Mouse (Mus musculus) brown adipose tissue, adult 24 weeks (tissue): ENCODE data around the gene Nlgn2. TPM values are rescaled to one million over a fixed set of nuclear protein-coding genes. Genes with fewer than 3 reads are reported as not detected.

ENCODE experiments used
- H3K27ac ChIP-seq: fragments of 200-500 bp; replicated peaks from 2 replicates; pipeline ENCODE4 v1.5.1; 2012; ENCODE audit warnings: low read depth, mild to moderate bottlenecking, low read length
- H3K4me1 ChIP-seq: fragments of 200-500 bp; 2 replicates; pipeline ENCODE4 v1.6.1; 2012; ENCODE audit warnings: low read length, mixed read lengths; ENCODE audit not compliant: control insufficient read depth, insufficient read depth, insufficient read length
- H3K4me3 ChIP-seq: fragments of 200-500 bp; 2 replicates; pipeline ENCODE4 v1.5.1; 2012; ENCODE audit warnings: low read depth, mild to moderate bottlenecking, low read length, moderate library complexity; ENCODE audit not compliant: insufficient read depth
- polyA plus RNA-seq: library from polyadenylated mRNA; stranded (reverse); fragments of >200 nt; gene quantifications from 2 replicates; pipeline ENCODE4 v1.2.4, GENCODE M21; 2012; ENCODE audit not compliant: missing spikeins, insufficient read depth, insufficient read length

The Nlgn2 gene
- polyA plus RNA-seq, 1 experiment, result 1.8 TPM

DNA sequence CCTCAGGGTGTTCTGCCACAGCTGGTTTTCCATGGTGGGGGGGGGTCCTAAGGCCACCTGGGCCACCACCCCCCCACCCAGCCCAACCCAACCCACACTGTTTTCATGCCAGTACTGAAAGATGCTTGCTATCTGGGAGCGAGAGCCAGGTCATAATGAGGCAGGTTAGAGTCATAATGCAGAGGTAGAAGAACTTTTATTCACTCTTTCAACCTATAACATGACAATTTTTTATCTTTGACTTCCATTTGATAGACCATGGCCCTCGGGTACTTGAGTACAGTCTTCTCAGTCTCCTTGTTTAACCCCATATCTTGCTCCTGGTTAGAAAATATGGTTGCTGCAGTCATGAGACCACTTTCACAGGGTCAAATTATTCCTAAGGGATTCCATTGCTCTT, 19.2 kb downstream of the Nlgn2 start, which contains the start of gene Spem2:
TSS of gene Spem2 (minus strand) at position 101 of the 400 bp plus-strand sequence.
- no peaks in the 10 kb centered on the region for H3K4me1 ChIP-seq
- no peak within 1 kb of the TSS for H3K4me3 ChIP-seq
- H3K27ac ChIP-seq, result no peak within 1 kb of the TSS

DNA sequence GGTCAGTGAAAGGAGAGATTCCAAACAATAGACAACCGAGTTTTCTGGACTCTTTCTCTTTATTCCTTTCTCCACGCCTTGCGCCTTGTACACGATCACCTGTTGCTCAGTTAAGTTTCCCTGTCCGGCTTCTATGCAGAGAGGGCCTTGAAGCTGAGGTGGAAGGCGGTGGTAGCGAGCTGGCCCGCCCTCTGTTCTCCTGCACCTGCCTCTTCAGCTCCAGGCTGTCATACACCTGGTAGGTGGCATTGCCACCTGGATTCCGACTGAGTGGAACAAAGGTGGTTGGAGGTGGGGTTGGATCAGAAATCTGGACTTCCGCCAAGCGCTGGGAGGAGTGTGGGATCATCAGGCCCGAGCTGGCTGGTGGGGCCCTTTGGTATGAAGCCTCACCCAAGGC, 21.1 kb downstream of the Nlgn2 start:
- Histone ChIP-seq H3K4me1 (no peaks in the 10 kb centered on the region), H3K27ac (no peak overlapping the region), H3K4me3 (no peak overlapping the region)

DNA sequence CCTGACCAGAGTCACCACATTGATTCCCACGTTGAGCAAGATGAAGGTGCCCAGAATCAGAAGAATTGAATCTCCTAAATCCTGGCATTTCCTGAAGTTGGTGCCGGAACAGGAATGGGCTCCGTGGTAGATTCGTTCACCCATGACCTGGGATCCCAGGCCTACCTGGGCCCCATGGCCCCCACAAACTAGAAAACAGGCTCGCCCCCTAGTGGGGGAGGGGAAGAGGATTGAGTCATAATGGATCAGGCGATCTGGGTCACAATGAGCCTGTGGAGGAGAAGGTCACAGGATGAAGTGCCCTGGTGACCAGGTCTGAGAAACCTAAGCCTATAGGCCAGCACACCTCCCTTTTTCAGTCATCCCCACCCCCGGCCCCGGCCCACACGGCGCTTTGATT, 22.4 kb downstream of the Nlgn2 start, which contains the start of gene Gm39566:
TSS of gene Gm39566 (minus strand) at position 144 of the 400 bp plus-strand sequence.
- no peak within 1 kb of the TSS for H3K4me3 ChIP-seq
- H3K27ac ChIP-seq, result no peak within 1 kb of the TSS
- no peaks in the 10 kb centered on the region for H3K4me1 ChIP-seq

DNA sequence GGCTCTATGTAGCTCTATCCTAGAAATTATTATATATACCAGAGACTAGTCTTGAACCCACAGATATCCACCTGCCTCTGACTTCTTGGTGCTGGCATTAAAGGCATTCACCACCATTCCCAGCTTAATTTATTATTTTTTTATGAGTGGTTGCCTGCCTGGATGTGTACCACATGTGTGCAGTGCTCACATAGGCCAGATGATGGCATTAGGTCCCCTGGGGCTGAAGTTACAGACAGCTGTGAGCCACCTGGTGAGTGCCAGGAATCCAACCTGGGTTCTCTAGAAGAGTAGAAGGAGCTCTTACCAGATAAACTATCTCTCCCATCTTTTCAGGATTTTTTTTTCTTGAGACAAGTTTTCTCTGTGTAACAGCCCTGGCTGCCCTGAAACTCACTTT, 27.3 kb downstream of the Nlgn2 start:
- no peak overlapping the region for H3K27ac ChIP-seq
- no peak overlapping the region for H3K4me3 ChIP-seq
- no peaks in the 10 kb centered on the region for H3K4me1 ChIP-seq

DNA sequence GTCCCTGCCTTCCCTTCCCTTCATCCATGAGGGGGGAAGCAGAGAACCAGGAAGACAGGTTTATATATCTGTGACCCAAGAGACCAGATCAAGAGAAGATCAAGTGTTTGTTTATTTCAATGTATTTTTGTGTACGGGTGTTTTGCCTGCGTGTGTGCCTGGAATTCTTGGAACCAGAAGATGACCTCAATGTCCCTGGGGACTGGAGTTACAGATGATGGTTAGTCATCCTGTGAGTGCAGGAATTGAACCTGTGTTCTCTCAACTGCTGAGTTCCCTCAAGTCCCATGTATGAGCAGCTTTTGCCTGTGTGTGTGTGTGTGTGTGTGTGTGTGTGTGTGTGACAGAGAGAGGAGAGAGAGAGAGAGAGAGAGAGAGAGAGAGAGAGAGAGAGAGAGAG, 29.9 kb downstream of the Nlgn2 start:
- Histone ChIP-seq H3K4me1 (no peaks in the 10 kb centered on the region), H3K4me3 (no peak overlapping the region), H3K27ac (no peak overlapping the region)

DNA sequence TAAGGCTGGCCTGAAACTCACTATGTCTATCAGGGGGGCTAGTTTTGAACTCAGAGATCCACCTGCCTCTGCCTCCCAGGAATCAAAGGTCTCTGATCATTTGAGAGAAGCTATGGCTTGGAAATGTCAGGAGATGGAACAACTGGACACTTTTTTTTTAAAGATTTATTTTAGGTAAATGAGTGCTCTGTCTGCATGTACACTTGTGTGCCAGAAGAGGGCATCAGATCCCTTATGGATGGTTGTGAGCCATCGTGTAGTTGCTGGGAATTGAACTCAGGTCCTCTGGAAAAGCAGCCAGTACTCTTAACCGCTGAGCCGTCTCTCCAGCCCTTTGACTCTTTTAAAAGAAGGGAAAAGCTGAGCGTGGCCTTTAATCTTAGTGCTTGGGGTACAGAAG, 31.2 kb downstream of the Nlgn2 start:
- Histone ChIP-seq H3K4me3 (no peak overlapping the region), H3K27ac (no peak overlapping the region), H3K4me1 (peaks cover 6% of the 10 kb centered on the region)

DNA sequence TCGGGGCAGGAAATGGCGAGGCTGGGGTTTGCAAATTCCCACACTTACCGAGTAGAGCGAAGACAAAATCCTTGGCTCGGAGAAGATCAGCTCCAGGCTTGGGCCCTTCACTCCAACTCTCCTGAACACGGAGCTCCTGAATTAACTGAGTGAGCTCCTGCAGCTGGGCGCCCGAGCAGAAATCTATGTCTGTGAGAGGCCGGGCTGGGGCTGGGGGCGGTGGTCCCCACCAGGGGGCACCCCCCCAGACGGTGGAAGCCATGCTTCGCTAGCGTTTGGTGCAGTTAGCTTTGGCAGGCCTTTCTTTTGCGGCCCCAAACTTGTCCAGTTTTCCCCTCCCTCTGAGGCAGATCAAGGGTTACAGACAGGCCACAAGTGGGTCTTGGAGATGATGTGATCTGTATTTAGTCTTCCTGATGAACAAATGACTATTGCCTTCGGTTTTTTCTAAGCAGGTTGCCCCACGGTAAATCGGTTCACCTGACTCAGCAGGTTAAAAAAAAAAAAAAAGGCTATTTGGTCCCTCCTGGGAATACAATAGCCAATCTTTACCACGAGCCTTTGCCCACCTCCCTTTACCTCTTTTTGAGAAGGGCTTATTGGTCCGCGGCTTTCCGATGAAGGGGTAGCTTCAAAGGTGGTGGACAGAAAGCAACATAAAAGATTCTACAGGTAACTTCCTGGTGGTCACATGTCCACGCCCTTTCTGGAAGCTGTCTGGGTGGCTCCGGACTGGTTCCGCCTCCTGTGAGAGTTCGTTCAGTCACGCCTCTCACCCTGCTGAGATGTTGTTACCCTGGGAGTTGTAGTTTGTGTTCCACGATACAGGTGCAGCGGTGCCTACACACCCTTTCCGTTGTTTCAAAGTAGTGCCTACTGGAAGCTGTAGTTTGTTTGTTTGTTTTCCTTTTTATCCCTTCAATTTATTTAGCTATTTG, 32.3 kb downstream of the Nlgn2 start, which contains the start of gene Tmem102:
TSS of gene Tmem102 (minus strand) at position 653 of the 938 bp plus-strand sequence.
- Histone ChIP-seq H3K4me1 (peaks cover 9% of the 10 kb centered on the region), H3K27ac (no peak within 1 kb of the TSS), H3K4me3 (peak within 1 kb of the TSS; percentile 93)

DNA sequence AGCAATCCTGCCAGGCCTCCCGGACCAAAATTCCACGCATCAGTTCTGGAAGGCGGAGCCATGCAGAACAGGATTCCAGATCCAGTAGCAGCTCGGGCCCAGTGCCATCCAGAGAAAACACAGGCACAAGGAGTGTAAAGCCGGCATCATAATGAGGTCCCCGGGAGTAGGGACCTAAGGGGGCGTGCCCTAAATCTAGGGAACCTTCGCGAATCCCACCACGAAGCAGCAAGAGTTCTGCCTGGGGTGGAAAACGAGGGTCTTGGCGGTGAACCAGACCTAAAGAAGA, 33.0 kb downstream of the Nlgn2 start:
- peak overlapping the region; percentile 93 for H3K4me3 ChIP-seq
- peaks cover 9% of the 10 kb centered on the region for H3K4me1 ChIP-seq
- no peak overlapping the region for H3K27ac ChIP-seq

DNA sequence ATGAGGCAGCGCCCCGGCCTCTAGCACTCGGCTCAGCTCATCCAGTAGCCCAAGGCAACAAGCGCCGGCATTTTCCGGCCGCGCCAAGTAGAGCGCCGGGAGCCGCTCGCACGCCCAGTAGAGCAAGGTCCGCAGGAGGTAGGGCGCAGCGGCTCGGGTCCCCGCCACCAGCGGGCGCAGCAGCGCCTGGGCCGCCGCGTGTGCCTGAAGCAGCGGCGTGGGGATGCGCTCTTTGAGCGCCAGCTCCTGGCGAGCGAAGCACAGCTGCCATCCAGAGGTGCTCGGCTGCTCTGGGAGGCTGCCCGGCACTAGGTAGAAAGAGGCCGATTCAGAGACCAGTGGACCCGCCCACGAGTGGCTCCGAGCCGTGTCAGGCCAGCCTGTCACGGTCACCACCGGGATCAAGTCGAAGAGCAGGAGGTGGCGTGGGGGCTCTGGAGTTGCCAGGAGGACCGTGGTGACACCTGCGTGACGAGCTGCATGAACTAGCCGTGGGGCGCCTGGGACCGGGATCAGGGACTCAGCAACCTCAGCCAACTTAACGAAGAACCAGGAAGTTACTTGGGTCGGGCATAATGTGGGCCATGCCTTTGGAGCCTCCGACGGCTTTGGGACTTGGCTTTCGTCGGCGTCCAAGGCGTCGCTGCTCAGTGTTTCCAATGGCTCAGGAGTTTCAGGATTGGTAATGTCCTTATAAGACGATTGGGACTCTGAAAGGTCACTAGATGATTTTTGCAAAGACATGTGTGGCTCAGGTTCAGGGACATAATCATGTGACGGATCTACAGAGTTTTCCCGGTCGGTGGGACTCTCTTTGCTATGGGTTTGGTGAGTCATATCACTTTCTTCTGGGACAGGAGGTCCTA, 33.6 kb downstream of the Nlgn2 start:
- no peak overlapping the region for H3K27ac ChIP-seq
- peaks cover 9% of the 10 kb centered on the region for H3K4me1 ChIP-seq
- H3K4me3 ChIP-seq, result peak overlapping the region; percentile 93

DNA sequence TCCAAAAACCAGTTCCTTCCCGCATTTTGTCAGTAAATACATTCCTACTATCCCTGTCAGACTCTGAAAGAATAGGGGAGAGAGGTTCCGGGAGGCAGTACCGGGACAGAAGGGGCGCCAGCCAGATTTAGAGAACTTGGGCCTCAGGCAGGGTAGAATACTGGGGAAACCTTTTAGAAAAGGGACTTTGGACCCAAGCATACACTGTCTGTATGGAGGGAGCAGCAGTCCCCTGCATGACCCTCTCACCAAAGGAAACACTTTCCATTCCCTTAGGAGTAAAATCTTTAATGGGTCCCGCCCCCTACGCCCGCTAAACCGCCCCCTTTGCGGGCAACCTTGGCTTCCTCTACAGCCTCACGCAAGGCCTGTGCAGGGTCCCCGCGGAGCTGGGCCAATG, 34.3 kb downstream of the Nlgn2 start:
- H3K27ac ChIP-seq, result no peak overlapping the region
- peaks cover 9% of the 10 kb centered on the region for H3K4me1 ChIP-seq
- H3K4me3 ChIP-seq, result peak overlapping the region; percentile 93

DNA sequence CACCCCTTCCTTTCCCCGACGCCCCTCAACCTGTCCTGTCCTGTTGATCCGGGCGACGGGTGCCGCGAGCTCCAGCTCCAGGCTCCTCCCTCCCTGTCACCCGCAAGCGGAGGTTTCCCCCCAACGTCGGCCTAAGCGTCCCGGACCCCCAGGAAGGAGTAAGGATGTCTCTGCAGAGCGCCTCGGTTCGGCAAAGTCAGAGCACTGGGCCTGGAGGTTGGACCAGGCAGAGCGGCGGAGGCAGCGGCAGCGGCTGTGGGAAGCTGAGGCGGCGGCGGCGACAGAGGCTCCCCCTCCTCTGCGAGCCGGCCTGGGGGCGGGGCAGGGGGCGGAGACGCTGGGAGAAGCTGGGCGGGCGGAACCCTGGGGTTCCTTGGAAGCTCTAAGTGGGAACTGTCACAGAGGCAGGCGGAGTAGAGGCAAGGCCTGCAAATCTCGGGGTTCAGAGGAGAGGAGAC, 34.9 kb downstream of the Nlgn2 start:
- H3K27ac ChIP-seq, result no peak overlapping the region
- peak overlapping the region; percentile 93 for H3K4me3 ChIP-seq
- peaks cover 9% of the 10 kb centered on the region for H3K4me1 ChIP-seq

DNA sequence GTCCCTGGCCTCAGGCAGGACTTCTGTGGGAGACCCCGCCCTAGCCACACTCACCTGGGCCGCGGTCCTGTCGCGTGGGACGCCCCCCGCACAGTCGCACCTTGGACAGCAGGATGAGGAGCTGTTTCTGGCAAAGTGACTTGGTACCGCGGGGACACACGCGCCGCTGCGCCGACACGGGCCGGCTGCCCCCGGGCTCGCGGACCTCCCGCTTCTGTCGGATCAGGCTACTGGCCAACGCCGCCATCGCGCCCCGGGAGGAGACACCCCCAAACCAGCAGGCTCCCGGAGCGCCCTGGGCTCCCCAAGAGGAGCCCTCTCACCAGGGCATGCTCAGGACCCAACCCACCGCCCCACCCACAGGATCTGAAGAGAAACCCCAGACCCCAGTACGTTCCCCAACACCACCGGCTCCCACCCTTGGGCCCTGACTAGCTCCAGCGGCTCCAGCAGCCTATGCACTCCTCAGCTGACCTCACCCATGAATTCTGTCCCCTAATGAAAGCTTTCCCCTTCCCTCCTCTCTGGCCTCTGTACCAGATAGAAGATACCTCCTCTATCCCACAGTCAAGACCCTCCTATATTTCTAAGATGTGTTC, 36.1 kb downstream of the Nlgn2 start, which contains the start of gene Fgf11:
TSS of gene Fgf11 (minus strand) at position 479 of the 599 bp plus-strand sequence.
- no peak within 1 kb of the TSS for H3K27ac ChIP-seq
- H3K4me3 ChIP-seq, result peak within 1 kb of the TSS; percentile 93
- H3K4me1 ChIP-seq, result peaks cover 9% of the 10 kb centered on the region

DNA sequence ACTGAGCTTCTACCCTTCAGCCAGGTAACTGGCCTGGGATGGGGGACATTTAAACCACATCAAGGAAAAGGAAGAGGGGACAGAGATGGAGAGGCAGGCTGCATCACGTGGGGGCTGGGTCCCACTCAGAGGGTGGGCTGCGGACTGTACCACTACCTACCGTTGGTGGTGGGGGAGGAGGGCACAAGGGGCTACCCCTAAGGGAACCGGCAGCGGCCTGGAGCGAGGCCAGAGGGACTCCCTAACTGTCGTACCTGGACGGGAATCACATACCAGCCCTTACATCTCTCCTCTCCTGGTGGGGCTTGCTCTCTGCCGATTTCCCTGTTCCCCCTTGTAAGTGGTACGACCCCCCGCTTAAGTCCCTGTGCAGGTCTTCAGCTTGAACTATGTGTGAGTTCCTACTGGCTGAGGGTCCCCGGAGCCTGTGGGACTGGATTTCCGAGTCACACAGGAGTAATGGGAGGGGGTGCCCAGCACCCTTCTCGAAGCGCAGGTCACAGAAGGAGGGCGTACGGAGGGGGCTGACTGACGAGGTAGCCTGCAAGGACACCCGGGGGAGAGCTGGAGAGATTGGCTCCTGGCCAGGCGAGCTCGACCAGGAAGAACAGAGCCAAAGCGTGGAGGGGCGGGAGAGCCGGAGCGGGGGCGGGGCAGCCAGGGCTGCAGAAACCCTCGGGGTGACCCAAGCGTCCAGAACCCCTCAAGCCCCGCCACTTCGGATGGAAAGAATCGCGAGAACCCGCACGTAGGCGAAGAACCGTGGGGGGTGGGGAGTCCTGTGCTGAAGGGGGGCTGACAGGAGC, 37.0 kb downstream of the Nlgn2 start:
- H3K4me1 ChIP-seq, result peaks cover 9% of the 10 kb centered on the region
- H3K4me3 ChIP-seq, result peak overlapping the region; percentile 93
- H3K27ac ChIP-seq, result no peak overlapping the region

DNA sequence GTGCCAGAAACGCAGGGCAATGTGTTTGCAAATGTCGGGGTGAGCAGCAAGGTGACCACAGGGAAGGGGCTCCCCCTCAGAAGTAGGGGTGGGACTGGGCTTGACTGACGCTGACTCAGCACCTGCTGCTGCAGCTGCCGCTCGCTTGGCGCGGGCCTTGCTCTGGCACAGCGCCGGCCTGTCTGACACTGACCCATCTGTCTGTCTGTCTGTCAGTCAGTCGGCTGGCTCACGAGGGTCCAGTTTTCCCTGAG, 37.5 kb downstream of the Nlgn2 start:
- H3K4me1 ChIP-seq, result peaks cover 9% of the 10 kb centered on the region
- no peak overlapping the region for H3K4me3 ChIP-seq
- no peak overlapping the region for H3K27ac ChIP-seq
